Mouse (Mus musculus) cerebellum, adult 18-20 months (tissue): Measurements from ENCODE around the gene Atg16l1.

Source experiments
- DNase-seq, 2 experiments: peaks; one replicate each; pipeline ENCODE4 v3.0.0; 2021

Atg16l1 gene

DNA sequence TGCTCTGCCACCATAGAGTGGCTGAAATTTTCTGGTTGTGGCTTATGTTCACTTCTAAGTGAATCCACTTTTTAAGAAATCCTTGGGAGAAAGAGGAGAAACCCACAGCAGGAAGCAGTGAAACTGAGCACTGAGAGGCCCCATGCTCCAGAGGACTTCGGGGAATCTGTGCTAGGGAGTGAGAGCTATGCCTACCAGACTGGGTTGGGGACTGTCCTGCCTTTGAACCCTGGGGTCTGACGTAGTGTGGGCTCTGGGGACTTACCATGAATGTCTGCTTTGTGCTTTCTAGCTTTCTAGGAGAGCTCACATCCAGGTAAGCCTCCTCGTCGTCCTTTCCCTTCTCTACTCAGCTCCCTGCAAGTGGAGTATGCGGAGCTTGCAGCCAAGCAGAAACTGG, 81.3 kb downstream of the Atg16l1 start:
- DNase-seq = no peak

DNA sequence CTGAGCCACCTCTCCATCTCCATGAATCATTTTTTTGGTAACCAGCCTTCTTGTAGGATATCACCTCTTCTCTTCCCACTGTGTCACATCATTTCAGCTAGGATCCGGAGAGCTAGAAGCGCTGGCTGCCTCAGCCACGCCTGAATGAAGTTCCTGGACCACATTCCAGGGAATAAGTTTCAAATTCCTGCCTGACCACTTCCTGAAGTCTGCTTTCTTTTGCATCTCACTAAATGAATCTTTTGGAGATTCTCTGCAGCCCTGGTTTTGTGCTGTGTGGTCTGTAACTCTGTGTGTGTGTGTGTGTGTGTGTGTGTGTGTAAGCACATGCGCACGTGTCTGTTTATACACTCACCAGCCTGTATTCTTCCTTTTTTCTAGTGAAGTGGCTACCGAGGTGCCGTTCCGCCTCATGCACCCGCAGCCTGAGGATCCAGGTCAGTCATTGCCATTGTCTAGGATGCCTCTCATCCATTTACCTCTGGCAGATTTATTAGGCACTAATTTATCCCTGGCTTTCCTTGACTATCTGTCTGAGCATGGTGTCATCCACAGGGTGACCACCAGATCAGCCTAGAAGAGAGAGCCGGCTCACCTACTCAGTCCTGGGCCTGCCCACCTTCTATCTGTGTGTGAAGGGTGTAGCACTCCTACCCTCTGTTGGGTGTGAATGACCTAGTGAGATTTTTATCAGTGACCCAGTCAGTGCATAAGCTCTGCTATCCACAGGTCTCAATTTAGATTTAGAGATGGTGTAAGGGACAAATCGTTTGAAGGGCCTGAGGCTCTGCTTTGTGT, 84.9 kb downstream of the Atg16l1 start:
- DNase-seq = no peak
